Mouse (Mus musculus) naive thymus-derived CD4-positive, alpha-beta T cell, adult 5 months (primary cell): Measurements from ENCODE around the gene Fbxw18. TPM values are rescaled to one million over a fixed set of nuclear protein-coding genes. Genes with fewer than 3 reads are reported as not detected.

ENCODE experiments used
- polyA plus RNA-seq: library from polyadenylated mRNA; unstranded; fragments of 100-300 nt; shearing (Covaris generic); gene quantifications from one replicate; pipeline ENCODE4 v1.2.1, GENCODE M21; 2017

Fbxw18 gene
- polyA plus RNA-seq = not detected

DNA sequence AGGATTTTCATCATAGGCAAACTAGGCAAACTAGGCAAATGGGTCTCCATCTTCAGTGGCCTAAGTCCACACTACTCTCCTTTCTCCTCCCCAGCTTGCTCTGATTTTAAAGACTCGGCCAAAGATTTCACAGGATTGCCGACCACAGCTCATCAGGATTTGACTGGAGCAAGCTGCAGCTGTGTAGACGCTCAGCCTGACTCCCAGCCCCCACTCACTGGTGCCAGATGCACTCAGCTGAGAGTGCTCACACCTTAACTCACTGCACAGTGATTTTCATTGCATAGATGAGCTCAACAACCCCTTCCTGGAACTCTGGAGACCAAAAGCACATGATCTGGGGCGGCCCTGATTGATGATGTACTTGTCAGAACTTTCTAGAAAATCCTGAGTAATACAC, at the start of gene Fbxw18:
Gene Fbxw18, minus strand, starts transcription at position 101 of the 400 bp plus-strand sequence.

GRCm38 (mm10) chr9:109745989-109746388, 43.5 kb upstream of the Fbxw18 start, which contains the start of gene Fbxw26:
Fbxw26 (minus strand) TSS chr9:109746089.

DNA sequence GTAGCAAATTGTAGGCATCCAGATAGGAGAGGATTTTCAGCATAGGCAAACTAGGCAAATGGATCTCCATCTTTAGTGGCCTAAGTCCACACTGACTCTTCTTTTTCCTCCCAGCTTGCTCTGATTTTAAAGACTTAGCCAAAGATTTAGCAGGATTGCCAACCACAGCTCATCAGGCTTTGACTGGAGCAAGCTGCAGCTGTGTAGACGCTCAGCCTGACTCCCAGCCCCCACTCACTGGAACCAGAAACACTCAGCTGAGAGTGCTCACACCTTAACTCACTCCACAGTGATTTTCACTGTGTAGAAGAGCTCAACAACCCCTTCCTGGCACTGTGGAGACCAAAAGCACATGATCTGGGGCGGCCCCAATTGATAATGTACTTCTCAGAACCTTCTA, 37.9 kb downstream of the Fbxw18 start, which contains the start of gene Fbxw25:
Gene Fbxw25, minus strand, starts transcription at position 101 of the 400 bp plus-strand sequence.

Other genes with a start within 250 kb of the Fbxw18 start
- not detected for gene Fbxw19, start 206.8 kb downstream of the Fbxw18 start, polyA plus RNA-seq
- not detected for gene Fbxw15, start 134.4 kb downstream of the Fbxw18 start, polyA plus RNA-seq
- not detected for gene Fbxw24, start 76.6 kb downstream of the Fbxw18 start, polyA plus RNA-seq
- not detected for gene Fbxw25, start 38.0 kb downstream of the Fbxw18 start, polyA plus RNA-seq
- gene Fbxw26, start 43.4 kb upstream of the Fbxw18 start, polyA plus RNA-seq = not detected
- not detected for gene Fbxw27, start 88.0 kb upstream of the Fbxw18 start, polyA plus RNA-seq
- gene Spink8, start 109.6 kb upstream of the Fbxw18 start, polyA plus RNA-seq = not detected
- gene Nme6, start 130.0 kb upstream of the Fbxw18 start, polyA plus RNA-seq = 4.8 TPM
- not detected for gene Camp, start 146.9 kb upstream of the Fbxw18 start, polyA plus RNA-seq
- 14.2 TPM for gene Cdc25a, start 172.9 kb upstream of the Fbxw18 start, polyA plus RNA-seq
- gene Map4, start 228.8 kb upstream of the Fbxw18 start, polyA plus RNA-seq = 70.5 TPM